Mouse (Mus musculus) layer of hippocampus, postnatal 25 days (tissue): ENCODE measurements at regions not wholly inside any gene's neighbourhood (a gene's known extent, or its start where the extent isn't known, plus 50 kb on each side); places are given as distances from the start of the nearest gene placed in this dataset.

Source experiments
- DNase-seq, 2 experiments: peaks; one replicate each; pipeline ENCODE4 v3.0.0; 2022; ENCODE audit warnings: mixed read lengths in 2 of 2, low spot score in 1 of 2; ENCODE audit errors: extremely low spot score in 1 of 2

DNA sequence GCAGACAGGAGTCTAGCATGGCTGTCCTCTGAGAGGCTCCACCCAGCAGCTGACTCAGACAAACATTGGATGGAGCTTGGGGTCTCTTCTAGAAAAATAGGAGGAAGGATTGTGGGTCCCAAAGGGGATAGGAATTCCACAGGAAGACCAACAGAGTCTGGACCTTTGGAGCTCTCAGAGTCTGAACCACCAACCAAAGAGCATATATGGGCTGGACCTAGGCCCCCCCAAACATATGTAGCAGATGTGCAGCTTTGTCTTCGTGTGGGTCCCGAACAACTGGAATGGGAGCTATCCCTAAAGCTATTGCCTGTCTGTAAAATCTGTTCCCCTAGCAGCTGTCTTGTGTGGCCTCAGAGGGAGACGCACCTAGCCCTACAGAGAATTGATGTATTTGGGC is 50.1 kb upstream of the Cpm start:
- no peak for DNase-seq

DNA sequence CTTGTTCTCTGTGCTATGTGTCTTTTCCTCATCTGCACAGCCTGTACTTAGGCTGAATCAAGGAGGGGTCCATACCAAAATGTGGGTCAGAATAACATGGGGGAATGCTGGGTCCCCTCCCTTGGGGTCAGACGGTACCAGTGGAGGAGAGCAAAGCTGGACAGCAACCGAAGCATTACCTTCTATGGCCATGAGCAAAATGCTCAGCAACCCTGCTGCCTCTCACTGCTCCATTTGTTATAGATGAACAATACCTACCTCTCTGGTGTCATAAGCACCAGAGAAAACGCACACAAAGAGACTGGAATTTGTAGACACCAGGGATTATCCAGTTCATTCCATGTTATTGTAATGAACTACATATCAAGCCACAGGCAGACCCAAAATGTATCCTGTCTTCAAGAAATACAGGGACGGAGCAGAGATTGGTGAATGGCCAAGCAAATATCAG is 50.6 kb upstream of the Cpm start:
- no peak for DNase-seq

DNA sequence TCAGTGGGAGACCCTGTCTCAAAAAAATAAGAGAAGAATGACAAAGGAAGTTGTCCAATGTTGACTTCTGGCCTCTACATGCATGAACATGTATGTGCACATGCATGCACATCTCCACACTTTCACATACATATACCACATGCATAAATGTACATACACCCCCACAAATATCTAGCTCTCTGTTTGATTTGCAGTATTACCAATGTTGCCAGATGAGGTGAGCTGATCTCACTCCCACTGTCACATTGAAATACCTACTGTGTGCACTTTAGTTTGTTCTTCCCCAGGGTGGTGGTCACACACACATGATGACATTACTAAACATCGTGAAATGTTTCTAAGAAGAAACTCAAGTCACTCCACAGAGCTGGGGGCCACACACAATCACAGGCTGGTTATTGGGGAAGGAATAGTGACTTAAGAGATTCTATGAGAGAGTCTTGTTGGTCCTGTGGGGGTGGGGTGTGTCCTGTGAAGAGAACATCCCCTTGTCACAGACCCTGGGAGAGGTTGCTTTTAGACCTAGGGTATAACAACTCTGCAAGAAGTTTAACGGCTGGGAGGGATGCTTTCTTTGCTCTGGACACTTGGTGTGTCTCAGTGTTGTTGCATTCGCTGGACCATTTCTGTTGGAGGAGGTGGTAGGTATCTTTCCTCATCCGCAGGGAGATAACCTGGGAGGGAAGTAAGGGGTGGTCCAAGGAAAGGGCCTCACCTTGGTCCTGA is 51.2 kb upstream of the Cpm start:
- no peak for DNase-seq

DNA sequence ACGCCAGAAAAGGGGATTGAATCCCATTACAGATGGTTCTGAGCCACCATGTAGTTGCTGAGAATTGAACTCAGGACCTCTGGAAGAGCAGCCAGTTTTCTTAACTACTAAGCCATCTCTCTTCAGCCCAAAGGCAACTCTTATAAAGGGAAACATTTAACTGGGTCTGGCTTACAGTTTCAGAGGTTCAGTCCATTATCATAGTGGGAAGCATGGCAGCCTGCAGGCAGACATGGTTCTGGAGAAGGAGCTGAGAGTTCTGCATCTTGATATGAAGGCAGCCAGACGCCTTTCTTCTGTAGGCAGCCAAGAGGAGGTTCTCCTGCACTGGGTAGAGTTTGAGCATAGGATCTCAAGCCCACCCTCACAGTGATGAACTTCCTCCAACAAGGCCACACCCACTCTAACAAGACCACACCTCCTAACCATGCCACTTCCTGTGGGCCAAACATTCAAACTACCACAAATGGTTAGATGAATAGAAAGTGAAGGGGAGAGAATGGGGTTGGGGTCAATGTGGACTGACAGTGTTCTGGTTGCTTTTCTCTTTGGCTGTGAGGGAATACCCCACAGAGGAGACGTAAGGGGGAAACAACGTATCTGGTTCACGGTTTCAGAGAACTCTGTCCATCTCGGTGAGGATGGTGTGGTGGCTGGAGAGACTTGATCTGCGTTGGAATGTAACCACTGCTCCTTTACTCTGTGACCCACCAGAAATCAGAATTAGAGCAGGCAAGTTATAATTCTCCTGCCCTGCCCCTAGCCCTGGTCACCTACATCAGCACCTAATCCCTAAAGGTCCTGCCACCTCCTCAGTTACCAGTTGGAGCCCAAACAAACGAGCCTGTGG is 52.2 kb upstream of the Cpm start:
- DNase-seq = no peak

DNA sequence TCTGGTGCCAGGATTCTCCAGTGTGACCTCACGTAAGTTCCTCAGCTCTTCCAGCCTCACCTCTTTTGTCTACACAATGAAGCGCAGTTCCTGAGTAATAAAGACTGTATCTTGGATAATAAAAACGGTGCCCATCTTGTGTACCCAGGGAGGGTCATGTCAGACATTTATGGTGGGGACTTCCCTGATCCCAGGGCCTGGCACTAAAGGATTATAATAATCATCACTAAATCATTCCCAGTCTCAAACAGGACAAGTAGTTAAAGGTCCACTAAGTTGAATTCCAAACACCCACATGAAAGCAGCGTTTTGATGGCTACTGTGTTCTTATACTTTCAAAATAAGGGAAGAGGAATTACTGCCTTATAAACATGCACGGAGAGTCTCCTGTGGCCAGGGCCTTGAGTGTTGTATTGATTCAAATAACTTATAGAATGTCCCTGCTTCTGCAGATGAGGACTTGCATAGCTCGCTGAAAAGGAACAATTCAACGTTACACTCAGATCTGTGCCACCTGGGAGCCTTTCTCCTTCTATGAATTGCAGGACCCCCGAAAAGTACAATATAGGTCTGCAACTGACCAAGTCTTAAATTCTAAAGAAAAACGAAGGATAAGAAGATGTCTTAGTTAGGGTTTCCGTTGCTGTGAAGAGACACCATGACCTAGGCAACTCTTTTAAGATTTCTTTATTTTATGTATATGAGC is 53.0 kb upstream of the Cpm start:
- DNase-seq = no peak

DNA sequence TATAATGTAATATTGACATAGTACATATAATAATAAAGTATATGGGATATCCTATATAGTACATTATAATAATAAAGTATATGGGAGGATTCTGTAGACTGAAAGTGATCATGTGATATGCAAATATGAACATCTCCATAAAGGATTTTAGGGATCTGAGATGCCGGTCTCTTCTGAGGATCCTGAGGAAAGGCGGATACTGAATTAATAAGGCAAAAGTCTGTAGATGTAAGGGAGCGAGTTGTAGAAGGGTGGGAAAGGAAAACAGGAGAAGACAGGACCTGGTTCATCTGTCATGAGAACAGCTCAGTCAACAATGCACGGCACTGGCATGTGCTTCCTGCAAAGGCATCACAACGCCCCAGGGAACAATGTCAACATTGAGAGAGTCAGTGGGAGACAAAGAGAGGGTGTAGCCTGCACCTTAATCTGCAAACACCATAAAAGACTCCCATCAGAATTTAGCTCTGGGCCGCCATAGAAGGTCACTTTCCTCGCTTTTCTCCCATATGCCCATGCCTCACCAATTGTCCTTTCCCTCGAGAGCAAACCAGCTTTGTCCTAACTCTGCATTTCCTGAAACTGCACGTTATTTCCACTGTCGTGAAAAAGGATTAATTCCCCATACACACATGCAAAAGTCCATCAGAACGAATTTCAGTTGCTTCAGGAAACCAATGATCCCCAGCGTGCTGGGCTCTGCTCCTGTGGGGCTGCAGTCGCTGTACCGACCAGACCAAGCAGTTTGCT is 53.7 kb upstream of the Cpm start:
- DNase-seq = no peak

DNA sequence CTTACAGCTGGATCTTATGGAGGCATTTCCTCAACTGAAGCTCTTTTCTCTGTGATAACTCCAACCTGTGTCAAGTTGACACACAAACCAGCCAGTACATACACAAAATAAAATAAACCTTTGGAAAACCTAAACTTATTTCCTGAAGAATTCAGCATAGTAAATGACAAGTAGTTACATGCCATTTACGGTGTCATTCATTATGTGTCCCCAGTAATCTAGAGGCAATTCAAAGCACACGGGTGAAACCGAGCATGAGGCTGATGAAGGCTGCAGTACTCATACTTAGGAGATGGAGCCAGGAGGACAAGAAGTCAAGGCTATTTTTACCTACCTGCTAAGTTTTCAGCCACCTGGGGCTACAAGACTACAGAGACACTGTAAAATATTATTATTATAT is 54.4 kb upstream of the Cpm start:
- no peak for DNase-seq

DNA sequence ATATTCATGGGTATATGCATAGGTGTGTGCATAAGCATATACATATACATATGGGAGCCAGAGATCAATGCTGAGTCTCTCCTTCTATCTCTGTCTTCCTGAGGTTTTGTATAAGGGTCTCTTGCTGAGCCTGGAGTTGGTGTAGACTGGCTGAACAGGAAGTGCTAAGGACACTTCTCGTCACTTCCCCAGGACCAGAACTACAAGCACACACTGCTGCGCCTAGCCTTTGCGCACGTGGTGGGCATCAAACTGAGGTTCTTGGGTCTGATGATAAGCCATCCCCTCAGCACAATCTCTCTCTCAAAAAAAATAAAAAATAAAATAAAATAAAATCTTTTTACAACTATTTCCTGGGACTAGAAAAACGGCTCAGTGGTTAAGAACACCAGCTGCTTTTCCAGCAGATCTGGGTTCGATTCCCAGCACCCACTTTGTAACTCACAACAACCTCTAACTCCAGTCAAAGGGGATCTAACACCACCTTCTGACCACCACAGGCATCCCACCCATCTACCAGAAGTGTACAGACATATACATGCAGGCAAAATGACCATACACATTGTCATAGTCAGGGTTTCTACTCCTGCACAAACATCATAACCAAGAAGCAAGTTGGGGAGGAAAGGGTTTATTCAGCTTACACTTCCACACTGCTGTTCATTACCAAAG is 55.1 kb upstream of the Cpm start:
- no peak for DNase-seq

DNA sequence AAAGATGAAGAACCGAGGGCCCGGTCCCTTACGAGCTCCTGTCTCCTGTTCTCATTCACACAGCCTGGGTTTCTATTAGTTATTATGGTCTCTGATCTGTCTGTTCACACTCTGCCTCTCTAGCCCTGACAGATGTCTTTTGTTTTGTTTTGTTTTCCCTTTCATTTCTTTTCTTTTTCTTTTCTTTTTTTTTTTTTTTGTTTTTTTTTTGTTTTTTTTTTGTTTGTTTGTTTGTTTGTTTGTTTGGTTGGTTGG is 55.8 kb upstream of the Cpm start:
- no peak for DNase-seq

DNA sequence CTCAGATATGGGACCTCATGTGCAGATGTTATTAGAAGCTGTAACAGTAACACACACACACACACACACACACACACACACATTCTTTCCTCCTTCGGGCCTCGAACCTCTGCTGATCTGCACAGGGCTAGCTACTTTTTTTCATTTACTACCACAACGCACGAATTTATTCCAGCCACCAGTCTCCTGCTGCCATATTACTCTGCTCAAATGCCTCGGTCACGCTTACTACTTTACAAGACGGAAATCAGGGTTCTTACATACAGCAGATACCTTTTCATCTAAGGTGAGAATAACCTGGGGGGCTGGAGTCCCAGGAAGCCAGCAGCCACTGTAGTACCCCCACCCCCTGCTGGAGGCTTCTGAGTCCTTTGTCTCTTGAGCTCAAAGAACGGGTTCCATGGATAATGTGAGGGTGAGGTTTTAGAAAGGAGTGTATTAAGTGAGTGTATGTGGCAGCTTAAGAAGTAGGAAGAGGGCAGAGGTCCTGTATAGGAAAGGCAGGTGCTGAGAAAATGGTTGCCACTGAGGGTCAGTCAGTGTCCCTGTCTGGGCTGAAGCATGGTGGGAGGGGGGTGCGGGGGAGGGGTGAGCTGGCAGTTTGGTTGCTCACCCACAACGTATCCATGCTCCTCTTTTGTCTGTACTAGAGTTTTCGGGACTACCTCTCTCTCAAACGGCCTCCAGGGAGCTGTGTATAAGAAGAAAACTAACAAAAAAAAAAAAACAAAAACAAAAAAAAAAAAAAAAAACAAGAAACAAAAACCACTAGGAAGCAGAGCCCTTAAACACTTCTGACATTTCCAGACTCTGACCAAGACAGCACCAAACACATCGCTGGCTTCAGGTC is 56.3 kb upstream of the Cpm start:
- DNase-seq = no peak

DNA sequence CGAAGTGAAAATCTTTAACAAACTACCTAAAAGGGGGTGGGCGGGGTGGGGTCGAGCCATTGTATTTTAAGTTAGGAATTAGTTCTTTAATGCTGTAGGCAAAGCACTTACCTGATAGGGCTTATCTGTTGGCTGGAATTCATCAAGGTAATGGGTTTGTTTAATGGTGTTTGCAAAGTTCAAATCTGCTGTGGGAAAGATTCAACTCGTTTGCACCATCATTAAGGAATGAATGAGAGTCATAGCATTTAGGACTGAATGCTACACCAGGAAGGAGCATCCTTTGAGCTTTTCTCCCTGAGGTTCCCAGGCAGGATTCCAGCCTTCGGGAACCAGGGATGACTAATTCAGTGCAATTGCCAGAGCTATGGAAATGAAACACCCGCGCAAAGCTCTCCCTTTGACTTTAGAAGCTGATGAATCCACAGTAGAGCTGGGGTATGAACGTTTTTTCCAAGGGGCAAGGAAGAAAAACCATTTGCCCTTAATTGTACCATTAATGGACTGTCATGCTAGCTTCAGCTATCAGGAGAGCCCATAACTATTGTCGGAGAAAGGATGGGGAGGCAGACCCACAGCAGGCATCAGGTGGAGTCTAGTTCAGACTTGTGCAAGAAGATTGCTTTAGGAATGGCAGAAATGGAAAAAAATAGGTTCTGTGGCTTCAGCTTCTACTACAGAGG is 57.3 kb upstream of the Cpm start:
- peak in 1 of 2 experiments; percentile 7 for DNase-seq

DNA sequence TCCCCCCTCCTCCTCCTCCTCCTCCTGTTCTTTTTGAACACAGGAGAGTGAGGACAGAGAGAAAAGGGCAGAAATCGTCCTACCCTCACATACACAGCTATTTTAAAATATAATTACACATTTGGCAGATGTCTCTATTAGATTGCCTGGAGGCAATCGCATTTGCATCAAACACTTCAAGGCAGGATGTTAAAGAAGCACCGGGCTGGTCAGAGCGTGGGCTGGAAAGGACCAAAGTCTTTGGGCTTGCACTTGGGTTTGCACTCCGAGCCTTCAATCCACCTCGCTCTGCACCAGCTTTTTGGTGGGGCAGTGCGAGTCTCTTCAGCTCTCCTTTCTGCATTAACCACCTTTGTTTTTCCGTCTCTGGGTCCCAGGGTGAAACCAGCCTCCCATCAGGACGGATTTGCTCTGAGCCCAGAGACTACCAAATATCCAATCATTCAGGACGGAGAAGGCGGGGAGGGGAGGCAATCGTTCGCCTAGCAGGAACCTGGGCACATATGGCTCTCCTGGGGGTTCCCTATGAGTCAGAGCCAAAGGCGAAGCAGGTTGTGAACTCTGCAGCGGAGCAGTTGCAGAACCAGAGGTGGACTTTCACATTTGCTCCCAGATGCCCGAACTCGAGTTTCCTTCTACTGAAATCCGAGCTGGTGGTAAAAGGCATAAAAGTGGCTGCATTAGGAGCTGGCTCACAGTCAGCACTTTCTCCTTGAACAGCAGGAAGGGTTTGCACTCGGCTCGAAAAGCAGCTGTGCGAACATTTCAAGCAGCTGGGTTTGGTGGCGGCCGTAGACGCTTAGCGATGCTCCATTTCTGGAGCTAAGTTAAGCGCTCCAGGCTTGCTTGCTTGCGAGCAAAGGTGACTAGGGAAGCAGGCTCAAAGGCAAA is 58.1 kb upstream of the Cpm start:
- DNase-seq = peak in 1 of 2 experiments; percentile 5

DNA sequence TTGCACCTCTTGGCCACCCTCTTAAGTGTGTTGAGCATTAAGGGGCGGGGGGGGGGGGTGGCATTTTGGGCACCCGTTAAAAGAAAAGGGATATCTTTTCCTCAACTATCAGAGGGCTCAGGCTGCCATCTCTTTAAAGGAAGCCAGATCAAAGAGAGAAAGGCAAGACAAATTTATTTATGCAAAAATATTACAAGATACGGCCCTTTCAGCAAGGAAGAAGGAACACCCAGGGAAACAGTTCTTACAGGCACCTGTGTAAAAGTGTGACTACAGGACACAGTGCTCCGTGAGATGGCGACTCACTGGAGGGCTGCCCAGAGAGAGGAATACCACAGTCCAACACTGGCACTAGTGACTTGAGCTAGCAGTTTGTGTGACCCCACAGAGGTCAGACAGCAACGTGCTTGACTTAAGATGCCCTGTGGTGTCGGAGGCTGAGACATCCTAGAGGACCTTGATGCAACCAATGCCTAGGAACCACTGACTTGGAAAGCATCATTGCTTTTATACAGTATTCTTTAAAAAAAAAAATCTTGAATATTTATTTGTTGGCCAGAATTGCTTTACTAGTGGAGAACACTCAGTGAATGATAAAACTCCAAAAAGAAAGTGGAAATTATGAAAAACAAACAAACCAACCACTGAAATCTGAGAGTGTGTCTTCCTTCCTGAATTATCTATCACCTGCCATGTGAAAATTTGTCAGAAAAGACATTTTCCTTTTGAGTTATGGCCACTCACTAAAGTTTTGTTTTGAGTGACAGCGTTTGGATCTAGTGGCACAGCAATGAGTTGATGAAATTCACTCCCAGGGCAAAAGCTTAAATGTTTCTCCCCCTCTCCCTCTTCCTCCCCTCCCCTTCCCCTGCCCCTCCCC is 59.0 kb upstream of the Cpm start:
- DNase-seq = no peak

DNA sequence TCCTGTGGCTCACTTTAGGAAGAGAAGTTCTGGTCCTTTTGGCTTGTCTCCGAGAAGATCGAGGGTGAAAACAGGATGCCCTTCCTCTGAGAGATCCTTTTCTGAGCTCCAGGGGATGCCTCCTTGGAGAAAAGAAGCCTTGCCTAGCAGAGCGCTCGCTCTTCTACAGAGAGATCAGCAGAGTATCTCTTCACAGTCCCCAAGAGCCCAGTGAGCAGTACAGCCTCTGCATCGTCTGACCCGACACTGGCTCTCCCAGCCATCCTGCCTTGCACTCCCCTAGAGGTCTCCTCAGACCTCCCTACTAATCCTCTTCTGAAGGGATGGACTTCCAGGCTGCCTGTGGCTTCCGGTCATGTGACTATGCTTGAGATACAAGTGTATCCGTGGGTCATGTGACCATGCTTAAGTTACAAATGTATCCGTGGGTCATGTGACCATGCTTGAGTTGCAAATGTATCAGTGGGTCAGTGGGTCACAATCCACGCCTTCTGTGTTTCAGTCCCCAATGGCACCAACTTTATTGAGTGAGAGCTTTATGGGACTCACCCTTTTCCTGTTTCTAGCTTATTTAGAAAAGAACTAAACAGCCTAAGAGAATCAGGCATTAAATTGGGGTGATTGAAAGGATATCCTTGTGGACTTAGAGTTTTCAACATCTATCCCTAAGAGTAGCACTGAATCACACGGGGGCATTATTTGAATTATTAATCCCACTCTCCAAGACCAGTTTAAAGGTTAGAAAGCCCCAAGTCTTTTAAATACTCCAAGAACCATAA is 59.8 kb upstream of the Cpm start:
- DNase-seq = no peak

DNA sequence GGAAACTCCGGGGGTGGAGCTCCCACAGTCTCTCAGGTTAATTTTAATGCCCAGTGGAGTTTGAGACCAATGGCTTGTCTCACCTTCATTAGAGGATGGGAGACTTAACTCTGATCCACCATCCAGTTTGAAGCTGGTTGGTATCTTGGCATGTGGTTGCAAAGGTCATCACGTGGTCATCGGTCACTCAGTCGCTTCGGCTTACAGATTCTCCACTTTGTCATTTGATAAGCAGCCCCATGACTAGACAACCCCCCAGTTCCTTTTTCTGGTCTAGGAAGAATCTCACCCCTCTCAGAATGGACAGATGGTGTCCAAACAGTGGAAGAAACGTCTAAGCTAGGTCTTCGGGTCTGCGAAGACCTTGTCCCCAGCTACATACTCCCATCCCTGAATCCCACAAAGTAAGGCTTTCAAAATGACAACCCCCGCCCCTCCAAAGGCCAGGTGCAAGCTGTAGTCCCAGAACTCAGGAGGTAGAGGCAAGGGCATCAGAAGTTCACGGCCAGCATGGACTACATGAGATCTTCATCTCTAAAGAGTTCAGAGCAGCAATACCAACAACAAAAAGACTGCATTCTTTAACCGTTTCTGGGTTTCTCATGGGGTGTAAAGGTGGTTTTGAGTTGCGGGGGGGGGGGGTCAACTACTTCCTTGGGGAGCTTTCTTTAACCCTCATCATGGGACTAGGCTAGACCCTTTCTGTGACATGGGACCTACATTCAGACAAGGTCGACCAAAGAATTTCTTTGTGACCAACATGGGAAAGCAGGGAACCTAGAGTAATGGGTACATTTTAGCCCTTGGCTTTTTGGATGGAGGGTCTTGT is 60.6 kb upstream of the Cpm start:
- DNase-seq = no peak

DNA sequence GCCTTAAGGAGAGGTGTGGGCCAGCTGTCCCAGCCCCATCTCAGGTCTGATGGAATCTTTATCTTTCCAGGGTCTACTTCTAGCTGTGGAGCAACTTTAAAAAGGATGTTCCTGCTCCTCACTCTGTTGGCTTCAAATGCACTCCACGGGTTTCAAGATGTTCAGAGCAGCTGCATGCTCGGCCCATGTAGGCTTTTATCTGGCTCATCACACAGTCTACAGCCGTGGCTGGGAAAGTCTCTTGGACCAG is 61.2 kb upstream of the Cpm start:
- DNase-seq = no peak
